Mouse (Mus musculus): Measurements from ENCODE around the gene Ripor1.
"Not testable (repeated sequence)": the region's sequence is repeated elsewhere in the genome, so short reads cannot be mapped to it uniquely, and the experiment has no call there.

Ripor1 gene

DNA sequence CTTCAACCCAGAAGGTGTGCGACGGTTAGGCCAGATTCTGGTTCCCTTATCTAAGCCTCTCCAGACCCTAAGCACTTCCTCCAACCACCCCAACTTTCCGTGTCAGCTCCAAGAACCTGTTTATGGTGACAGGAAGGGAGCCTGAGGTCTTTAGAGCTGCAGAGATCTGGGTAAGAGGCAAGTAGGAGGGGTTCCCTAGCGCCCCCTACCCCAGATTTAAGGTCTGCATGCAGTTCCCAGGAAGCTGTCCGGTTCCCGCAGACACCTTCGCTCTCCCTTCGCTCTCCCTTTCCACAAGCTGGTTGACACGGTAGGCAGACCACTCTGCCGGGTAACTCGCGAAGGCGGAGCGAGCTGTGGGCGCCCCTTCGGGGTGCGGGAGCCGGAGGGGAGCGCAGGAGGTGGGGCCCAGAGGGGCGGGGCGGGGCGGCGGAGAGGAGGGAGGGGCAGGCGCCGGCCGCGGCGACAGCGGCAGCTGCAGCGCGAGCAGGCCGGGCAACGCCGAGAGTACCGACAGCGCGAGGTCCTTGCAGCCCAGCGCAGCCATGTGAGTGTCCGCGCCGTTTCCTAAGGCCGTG, at the start of gene Ripor1:
TSS of gene Ripor1 (plus strand) at position 452 of the 578 bp plus-strand sequence.
- DNase-seq (ENCODE audit: low read depth): peak; percentile 90

DNA sequence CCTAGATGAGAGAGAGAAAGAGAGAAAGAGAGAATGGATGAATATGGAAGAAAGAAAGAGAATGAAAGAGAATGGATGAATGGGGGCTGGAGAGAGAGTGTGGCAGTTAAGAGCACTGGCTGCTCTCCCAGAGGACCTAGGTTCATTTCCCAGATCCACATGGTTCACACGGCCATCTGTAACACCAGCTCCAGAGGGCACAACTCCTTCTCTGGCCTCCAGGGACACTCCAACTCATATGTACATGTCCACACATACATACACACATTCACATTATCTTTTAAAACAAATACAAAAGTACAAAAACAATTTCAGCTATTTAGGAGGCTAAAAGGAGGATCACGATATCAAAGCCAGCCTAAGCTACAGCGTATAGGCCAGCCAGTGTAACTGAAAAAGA, 42.2 kb upstream of the Ripor1 start:
- DNase-seq (ENCODE audit: low read depth): no peak

DNA sequence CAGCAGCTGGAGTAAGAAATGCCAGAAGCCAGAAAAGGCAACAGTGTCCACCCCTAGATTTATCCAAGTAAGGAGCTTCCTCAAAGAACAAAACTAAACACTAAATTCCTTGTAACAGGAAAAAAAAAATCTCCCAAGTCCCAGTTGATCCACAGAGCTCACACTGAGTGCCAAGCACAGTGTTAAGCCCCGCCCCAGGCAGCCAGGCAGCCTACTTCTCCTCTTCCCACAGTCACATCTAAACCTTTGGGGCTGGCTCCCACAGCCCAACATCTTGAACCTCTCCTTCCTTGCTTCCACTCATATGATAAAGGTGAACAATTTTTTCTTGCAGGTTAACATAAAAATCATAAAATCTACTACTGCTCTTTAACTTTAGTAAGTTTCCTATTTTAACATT, 41.2 kb upstream of the Ripor1 start:
- DNase-seq (ENCODE audit: low read depth): no peak

DNA sequence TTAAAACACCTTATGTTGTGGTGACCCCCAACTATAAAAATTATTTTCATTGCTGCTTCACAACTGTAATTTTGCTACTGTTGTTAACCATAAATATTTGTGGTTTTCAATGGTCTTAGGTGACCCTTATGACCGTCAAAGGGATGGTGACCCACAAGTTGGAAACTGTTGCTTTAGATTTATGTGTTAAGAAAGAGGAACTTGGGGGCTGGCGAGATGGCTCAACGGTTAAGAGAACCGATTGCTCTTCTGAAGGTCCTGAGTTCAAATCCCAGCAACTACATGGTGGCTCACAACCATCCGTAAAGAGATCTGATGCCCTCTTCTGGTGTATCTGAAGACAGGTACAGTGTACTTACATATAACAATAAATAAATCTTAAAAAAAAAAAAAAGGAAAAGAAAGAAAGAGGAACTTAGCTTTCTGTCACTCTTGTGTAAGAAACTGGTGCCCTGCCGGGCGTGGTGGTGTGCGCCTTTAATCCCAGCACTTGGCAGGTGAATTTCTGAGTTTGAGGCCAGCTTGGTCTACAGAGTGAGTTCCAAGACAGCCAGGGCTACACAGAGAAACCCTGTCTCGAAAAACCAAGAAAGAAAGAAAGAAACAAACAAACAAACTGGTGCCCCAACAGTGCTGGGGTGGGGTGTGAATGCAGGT, 40.4 kb upstream of the Ripor1 start:
- peak; percentile 34 for DNase-seq (ENCODE audit: low read depth)

DNA sequence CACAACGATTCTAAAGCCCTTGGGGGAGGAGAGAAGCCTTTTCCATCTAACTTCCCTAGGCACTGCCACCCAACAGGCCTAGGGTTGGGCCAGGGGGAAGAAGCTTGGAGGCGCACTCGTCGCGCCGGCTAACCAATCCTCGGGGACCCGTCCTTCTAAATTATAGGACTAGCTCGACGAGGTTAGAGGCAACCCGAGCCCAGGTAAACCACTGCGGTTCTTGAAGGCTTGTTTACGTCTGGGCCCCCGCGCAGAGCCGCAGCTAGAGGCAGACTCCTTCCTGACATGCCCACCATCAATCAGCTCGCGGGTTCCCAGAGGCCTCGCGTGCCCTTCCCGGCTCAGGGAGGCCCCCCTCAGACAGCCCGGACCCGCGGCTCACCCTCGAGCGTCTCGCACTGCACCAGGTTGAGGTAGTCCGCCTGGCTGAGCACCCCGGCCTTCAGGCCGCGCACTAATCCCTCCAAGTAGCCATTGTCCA, 39.6 kb upstream of the Ripor1 start:
- peak; percentile 72 for DNase-seq (ENCODE audit: low read depth)

DNA sequence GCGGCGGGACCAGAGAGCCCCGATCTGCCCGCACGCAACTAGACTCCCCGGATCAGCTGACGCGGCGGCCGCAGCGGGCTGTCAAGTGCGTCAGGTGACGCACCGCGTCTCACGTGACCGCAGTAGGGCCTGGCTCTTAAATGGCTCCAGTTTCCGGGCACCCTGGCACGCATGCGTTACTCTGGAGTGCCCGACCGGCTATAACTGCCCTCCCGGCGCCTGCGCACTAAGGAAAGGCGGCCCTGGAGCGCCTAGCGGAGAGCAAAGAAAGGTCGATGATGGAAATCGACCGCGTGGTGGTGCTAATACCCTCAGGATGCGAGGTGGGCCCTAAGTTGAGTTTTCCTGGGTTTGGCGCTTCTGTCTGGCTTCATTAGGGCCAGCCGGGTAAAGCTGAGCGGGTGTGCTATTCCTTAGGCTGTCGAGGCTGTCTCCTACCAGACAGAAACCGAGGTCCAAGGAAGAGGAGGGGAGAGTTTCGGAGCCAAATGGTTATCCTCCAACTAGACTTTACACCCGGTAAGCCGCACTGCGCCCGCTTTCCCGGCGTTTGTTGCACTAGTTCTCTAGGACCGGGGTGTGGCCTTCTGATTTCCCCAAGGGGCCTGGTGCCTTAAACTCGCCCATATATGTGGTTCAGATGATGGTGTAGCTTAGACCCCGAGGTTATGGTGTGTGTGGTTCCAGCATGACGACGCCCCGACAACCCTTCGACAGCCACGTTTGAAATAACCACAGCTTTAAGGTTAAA, 38.9 kb upstream of the Ripor1 start, which contains the start of gene Atp6v0d1:
TSS of gene Atp6v0d1 (minus strand) at position 96 of the 751 bp plus-strand sequence.
- peak; percentile 100 for DNase-seq (ENCODE audit: low read depth)

DNA sequence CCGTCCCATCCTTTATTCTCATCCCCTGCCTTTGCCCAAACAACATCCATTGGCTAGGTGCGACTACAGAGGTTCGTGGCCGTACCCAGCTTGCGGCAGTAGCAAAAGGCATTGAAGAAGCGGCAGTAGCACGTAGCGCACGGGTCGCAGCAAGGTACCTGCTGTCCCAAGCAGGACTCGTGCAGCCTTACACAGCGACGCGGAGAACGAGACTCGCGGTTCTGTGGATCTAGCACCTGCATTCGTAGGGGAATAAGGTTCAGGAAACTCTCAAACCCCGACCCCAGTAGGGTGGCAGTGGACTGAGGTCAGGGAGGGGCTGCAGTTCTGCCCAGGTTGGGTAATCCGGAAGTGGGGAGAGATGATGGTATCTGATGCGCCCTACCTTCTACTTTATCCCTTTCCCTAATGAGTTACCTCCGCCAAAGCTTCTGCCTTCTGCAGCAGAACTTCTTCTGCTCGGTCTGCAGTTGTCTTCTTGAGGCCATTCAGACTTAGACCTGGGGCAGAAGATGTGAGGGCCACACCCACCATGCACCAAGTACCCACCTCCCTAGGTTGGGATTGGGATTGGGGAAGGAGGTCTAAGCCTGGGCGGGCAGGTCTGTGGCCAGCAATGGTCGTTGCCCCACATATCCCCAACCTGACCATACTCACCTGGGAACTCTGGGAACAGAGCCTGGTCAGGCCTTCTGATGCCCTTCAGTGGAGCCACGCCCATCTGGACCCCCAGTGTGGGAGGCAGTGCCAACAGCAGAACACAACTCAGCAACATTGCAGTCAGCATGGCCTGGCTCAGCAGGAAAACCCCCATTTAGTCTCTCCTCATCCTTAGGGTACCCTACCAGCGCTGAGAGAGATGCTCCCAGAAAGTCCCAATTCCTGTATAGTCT, 38.1 kb upstream of the Ripor1 start:
- DNase-seq (ENCODE audit: low read depth): peak; percentile 69

DNA sequence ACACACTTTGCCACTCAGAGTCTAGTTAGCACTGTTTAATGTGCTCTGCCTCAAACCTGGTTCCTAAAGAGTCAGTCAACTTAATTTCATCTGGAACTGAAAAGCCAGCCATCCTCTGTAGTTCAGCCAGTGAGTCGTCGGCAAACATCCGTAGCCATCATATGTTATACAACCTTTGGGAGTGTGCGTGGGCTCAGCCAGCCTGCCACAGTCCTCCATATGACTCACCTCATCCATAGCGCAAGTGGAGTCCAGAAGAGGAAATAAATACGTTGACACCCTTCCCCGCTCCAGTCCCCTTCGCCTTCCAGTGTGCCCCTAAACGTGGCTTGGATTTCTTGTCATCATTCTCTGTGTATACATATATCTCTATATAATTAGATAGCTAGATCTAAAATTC, 33.2 kb upstream of the Ripor1 start:
- no peak for DNase-seq (ENCODE audit: low read depth)

DNA sequence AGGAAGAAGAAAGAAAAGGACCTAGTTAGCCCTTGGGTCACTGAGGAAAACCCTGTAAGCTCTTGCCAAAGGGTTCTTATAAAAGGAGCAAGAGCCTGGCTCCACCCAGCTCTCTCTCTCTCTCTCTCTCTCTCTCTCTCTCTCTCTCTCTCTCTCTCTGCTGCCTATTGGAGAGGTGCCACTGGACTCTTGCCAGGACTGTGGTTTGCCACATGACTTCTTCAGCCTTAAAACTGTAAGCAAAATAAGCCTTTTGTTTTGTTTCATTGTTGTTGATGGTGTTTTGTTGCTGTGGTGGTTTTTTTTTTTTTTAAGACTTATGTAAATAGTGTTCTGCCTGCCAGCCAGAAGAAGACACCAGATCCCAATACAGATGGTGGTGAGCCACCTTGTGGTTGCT, 31.6 kb upstream of the Ripor1 start:
- peak; percentile 56 for DNase-seq (ENCODE audit: low read depth)

DNA sequence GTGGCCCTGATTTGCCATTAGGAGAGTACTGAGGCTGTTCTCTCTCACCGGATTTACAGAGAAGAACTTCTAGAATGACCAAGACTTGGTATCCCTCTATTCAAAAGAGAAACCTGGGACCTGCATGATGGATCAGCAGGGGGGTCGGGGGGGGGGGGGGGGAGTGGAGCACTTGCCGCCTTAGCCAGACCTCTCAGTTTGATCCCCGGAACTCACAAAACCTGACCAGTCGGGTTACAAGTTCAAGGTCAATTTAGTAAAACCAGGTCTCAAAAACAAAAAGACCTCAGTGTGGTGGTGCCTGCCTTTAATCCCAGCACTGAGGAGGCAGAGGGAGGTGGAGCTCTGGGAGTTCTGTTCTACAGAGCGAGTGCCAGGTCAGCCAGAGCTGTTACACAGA, 30.3 kb upstream of the Ripor1 start:
- no peak for DNase-seq (ENCODE audit: low read depth)

DNA sequence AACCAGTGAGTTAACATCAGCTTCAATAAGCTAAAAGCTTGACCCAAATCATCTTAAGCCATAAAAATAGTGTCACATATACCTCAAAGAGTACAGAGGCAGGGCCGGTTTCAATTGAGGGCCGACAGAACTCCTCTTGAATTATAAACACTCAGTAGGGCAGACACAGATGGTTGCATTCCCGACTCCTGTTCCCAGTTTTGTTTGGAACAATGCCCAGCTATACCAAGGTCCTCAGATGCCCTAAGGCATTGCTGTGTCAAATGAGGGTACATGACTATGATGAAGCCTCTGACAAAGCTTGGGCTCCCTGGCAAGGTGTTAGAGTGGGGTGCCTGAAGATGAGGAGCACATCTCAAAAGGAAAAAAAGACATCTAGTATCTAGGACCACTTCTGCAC, 29.5 kb upstream of the Ripor1 start:
- no peak for DNase-seq (ENCODE audit: low read depth)

DNA sequence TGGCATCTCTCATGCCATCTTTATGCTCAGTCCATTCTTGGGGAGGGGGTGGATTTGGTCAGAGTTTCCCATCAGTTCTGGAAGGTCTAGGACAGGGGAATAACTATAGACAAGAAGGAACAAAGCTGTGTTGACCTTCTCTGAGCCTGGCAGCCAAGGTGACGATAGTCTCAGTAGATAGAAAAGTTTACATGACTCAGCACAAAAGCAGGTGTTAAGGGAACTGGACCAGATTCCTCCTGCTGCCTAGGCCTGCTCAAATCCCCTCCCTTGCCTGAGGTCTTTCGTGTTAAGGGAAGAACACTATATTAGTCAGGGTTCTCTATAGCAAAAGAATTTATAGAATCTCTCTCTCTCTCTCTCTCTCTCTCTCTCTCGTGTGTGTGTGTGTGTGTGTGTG, 25.3 kb upstream of the Ripor1 start:
- no peak for DNase-seq (ENCODE audit: low read depth)

DNA sequence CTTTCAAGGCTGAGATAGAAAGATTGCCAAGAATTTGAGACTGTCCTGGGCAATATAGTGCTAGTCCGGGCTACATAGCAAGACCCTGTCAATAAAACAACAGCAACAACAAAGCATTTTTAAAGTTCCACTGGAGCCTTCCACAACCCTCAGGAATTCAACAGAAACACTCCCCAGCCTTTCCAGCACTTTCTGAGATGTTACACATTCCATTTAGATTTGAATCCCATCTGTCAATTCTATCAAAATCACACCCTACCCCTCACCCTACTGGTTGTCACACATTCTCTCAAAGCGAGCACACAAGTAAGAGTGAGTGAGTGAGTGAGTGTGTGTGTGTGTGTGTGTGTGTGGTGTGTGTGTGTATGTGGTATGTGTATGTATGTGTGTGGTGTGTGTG, 12.6 kb upstream of the Ripor1 start:
- DNase-seq (ENCODE audit: low read depth): no peak

DNA sequence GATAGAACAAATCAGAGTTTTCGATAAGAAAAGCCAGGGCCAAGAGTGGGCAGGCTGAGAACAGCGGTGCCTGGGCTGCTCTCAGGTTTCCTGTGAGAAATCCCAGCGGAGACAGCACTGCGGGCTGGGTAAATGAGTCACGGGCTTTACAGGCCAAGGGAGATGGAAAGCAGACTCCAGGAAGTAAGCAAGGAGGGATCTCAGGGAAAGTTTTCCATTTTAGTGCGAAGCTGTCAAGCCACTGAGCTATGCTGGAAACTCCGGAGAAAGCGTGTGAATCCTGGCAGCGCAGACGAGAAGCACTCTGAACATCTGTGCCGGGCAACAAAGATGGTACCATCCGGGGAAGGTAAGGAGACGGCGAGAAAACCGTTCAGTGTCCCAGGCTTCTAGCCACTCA, 11.2 kb upstream of the Ripor1 start:
- DNase-seq (ENCODE audit: low read depth): no peak

DNA sequence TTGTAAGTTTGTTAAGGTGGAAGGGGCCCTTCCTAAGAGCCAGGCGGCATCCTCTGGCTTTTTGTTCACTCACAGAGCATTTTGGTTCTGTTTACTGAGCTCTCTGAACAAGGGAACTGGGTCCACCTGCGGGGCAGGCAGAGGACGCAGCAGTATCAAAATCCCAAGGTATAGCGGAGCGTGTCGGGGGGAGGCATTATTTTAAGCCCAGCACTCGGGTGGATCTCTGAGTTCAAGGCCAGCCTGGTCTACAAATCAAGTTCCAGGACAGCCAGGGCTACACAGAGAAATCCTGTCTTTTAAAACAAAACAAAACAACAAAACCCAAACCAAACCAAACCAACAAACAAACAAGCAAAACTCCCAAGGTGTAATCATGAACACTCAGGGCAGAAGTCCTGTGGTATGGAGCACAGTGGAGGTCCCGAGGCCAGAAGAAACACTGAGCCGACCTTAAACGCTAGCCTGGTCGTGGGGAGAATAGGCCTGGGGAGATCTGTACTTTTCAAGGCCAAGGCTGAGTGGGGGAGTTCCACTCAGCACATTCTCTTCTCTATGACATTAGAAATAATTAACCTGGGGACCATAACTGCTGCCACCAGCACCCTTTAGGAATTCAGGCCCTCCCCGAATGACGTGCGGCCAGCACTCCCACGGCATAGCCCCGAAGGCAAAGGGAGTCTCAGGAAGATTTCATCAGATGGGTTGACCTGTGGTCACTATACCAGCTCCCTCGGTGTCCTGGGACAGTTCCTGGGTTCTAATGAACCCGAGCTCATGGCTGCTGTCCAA, 10.4 kb upstream of the Ripor1 start:
- DNase-seq (ENCODE audit: low read depth): no peak

DNA sequence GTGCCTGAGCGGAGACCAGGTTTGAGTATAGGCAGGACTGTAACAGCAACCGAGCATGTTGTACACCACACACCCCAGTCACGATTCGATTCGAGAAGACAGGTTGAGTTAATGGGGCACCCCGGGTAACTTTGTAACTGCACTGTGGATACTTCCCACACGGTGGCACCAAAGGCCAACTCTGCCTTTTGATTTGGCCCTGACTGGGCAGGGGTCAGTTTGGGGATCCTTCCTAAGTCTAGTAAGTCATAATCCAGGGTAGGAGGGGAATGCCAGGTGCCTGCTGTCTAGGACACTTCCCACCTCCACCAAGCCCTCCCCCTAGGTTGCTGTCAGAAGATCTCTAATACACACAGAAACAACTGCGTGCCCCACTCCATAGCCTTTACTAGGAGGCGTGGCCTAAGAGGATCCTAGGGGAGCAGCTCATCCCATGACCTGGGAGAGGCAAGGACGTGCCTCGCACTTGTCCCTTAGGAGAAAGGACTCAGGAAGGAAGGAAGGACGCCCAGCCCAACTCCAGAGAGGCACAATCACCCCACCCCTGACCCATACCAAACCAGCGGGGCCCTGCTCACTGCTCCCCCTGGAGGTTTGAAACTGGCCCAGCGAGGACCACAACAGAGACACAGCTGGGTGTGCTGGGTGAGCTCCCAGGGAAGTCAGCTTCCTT, 8.6 kb upstream of the Ripor1 start:
- peak; percentile 83 for DNase-seq (ENCODE audit: low read depth)

DNA sequence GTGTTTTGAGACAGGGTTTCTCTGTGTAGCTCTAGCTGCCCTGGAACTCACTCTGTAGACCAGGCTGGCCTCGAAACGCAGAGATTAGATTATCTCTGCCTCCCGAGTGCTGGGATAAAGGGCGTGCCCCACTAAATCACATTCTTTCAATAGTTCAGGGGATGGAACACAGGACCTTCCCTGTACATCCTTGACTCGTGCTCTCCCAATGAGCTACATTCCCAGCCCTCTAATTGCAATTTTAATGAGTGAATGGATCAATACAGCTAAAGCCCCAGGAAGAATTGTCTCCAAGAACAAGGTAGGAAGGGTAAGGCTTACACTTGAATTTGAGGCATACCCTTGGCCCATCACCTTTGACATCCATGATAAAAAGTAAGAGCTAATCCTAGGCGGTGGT, 6.3 kb upstream of the Ripor1 start:
- no peak for DNase-seq (ENCODE audit: low read depth)

DNA sequence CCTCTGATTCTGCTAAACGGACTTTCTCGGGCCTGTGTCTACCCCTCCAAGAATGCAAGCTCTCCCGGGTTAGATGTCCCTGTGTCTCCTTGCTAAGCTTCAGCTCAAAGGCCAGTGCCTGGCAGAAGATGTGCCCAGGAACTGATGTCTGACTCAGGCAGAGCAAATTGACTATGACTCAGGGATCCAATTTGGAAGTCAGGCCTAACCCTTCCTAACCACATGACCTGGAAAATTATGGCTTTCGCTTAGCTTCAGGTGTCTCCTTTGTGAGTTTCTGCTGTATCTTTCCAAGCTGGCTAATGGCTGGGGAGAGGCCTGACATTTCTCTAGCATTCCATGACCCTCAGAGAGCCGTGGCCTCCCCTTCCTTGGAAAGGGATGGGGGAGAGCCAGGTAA, 3.8 kb upstream of the Ripor1 start:
- DNase-seq (ENCODE audit: low read depth): no peak

DNA sequence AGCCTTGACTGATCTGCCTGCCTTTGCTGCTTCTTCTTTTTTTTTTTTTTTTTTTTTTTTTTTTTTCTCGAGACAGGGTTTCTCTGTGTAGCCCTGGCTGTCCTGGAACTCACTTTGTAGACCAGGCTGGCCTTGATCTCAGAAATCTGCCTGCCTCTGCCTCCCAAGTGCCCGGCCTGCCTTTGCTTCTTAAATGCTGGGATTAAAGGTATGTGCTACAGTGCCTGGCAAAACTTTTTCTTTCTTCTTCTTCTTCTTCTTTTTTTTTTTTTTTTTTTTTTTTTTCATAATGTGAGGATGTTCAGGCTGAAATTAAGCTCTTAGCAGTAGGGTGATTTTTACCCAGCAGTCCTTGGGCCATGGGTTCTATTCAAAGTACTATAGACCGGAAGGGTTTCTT, 2.5 kb upstream of the Ripor1 start:
- not testable (repeated sequence) for DNase-seq (ENCODE audit: low read depth)

DNA sequence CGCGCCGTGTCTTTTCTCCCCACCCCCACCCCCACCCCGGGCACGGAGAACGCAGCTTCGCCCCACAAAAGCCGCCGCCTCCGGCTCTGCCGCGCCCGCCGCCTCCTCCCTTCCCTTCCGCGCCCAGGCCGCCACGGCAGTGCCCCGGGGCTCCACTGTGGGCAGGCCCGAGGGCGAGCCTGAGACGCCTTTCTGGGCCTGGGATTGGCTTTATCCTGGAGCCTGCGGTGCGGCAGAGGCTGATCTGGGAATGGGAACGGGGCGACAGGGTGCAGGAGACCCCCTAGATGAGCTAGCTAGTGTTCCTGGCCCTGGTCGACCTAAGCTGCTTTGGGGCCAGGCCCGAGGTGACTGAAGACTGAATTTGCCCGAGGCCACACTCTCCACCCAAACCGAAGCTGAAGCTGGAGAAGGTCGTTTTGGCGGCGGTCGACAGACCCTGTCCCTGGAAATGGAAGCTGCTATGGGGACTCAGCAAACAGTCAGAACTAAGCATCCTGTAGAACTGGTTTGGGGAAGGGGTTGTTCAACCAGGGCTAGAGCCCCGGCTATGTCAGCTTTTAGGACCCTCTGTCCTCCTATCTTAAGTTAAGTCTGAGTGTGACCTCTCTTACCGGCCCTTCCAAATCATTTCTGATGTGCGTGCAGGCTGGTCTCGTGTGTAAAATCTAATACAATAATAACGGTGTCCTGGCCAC, 585 bp downstream of the Ripor1 start:
- peak; percentile 73 for DNase-seq (ENCODE audit: low read depth)

Data from induced T-regulatory cell, adult 2 months (primary cell).